Mouse (Mus musculus) brain, embryonic 14.5 days (tissue): ENCODE data around the gene Tbck.

Experiments
- CTCF ChIP-seq: fragments of 200-500 bp; IDR thresholded peaks from 2 replicates; pipeline ENCODE4 v1.5.1; 2012; ENCODE audit warnings: inconsistent platforms, mild to moderate bottlenecking, moderate library complexity, borderline replicate concordance; ENCODE audit not compliant: insufficient read depth, insufficient read length; ENCODE audit errors: extremely low read depth
- POLR2A ChIP-seq: fragments of 200-500 bp; IDR thresholded peaks from 2 replicates; pipeline ENCODE4 v1.6.1; 2012; ENCODE audit warnings: mild to moderate bottlenecking, inconsistent platforms, borderline replicate concordance; ENCODE audit not compliant: poor library complexity, insufficient read depth, insufficient read length, severe bottlenecking; ENCODE audit errors: extremely low read depth

- TF ChIP-seq POLR2A (no peak), CTCF (no peak)
Observed at GRCm38 (mm10) chr3:132865596-132865995, 181.7 kb downstream of the Tbck start.
